Mouse (Mus musculus) left cerebral cortex, postnatal 25 days (tissue): ENCODE data around the gene Cyp26b1. TPM values are rescaled to one million over a fixed set of nuclear protein-coding genes. Genes with fewer than 3 reads are reported as not detected.

ENCODE experiments used
- DNase-seq, 2 experiments: peaks; one replicate each; pipeline ENCODE4 v3.0.0; 2022; ENCODE audit warnings: low spot score in 2 of 2, mixed read lengths in 1 of 2
- intact Hi-C: fragments of 180-260 bp; cut with DNase I; formaldehyde crosslinking; loops from one replicate; pipeline ENCODE4 v1.15.1; 2025
- total RNA-seq, 2 experiments: library from RNA; stranded (reverse); gene quantifications; 2 replicates each; pipeline ENCODE4 v1.2.3; 2021

The Cyp26b1 gene
- total RNA-seq, 2 experiments from 2014 or later: 10.1 TPM

GRCm38 (mm10) chr6:84570039-84570438, 23.7 kb downstream of the Cyp26b1 start:
- intact Hi-C loops: no loop called here

GRCm38 (mm10) chr6:84569590-84569989, 24.1 kb downstream of the Cyp26b1 start:
- no peak for DNase-seq
- intact Hi-C loops: no loop called here

More at GRCm38 (mm10) chr6:84570039-84570438, 23.7 kb downstream of the Cyp26b1 start:
- DNase-seq: no peak

- intact Hi-C loops: no loop called here
- DNase-seq: no peak
These were observed 24.8 kb downstream of the Cyp26b1 start for GRCm38 (mm10) chr6:84568880-84569279.

GRCm38 (mm10) chr6:84567696-84568095, 26.0 kb downstream of the Cyp26b1 start:
- no peak for DNase-seq

DNA sequence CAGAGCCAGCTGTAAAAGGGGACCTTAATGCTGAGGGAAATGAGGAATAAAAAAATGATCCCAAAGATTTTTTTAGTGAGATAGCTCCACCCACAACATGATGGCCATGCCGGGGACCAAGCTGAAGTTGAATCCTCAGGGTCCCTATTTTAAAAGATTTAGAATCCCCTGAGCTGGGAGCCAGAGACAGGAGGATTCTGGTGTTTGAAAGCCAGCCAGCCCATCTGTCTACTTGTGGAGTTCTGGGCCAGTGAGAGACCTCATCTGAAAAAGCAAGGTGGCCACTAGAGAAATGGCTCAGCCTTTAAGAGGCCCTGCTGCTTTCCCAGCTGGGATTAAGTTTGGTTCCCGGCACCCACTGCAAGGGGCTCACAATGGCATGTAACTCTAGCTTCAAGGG, 26.9 kb downstream of the Cyp26b1 start:
- DNase-seq: no peak
- intact Hi-C loops: no loop called here

More at GRCm38 (mm10) chr6:84567696-84568095, 26.0 kb downstream of the Cyp26b1 start:
- intact Hi-C loops: no loop called here

DNA sequence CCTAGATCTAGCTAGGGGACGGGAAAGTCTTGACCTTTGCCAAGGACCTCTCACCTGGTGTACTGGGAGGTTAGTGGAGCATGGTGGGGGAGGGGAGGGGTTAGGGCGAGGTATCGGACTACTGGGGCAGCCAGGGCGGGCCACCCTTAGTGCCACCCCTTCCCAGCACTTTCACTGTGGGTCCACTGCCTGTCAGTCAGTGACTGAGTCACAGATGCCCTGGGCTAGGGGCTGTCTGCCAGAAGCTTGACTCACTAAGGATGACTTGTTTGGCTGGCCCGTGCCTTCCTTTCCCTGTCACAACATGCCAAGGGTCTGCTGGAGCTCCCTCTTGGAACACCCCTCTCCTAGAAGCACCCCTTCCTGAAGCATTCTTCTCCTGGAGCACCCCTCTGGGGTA, 28.5 kb downstream of the Cyp26b1 start:
- DNase-seq: no peak
- intact Hi-C loops: no loop called here

DNA sequence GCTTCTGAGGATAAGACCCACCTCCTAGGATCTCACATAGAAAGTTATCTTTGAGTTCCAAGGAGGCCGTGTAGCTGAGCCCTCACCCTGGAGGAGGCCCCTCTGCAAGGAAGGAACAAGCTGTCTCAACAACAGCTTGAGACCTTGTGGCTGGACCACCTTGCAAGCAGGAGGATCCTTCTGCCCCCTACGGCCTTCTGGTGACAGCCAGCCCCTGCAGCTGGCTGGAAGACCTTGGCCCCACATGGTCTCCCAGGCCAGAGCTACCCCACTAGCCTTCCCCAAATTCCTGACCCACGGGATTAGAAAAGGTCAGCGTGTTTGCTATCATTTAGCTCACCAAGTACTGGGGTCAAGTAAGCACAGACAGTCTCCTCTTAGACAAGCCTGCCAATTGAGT, 30.8 kb downstream of the Cyp26b1 start:
- no peak for DNase-seq
- intact Hi-C loops: no loop called here

GRCm38 (mm10) chr6:84561171-84561570, 32.5 kb downstream of the Cyp26b1 start:
- intact Hi-C loops: no loop called here

DNA sequence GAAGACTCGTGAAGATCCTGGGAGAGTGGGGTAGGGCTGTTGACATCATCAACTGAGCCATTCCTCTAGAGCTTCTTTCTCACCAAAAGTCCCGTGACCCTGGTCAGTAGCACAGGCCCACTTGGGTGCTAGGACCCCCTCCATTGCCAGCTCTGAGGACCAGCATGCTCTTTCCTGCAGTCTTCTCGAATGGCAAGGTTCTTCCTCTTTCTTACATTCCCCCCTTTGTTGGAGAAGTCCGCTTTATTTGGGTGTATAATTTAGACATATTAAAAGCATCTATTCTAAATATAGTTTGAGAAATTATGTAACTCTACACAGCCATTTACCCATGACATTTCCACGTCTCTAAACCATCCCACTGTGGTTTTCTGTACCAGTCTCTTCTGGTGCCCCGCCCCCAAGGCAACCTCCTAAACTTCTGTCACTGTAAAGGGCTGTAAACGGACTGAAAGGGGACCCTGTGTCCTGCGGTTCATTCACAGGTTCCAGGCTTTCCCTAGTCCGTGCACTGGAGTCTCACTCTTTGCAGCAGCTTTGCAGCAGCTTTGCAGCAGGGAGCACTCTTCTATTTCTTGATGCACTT, 43.8 kb downstream of the Cyp26b1 start:
- intact Hi-C loops: no loop called here
- peak; percentile 3 to 12 for DNase-seq

More at GRCm38 (mm10) chr6:84561171-84561570, 32.5 kb downstream of the Cyp26b1 start:
- DNase-seq: no peak

DNA sequence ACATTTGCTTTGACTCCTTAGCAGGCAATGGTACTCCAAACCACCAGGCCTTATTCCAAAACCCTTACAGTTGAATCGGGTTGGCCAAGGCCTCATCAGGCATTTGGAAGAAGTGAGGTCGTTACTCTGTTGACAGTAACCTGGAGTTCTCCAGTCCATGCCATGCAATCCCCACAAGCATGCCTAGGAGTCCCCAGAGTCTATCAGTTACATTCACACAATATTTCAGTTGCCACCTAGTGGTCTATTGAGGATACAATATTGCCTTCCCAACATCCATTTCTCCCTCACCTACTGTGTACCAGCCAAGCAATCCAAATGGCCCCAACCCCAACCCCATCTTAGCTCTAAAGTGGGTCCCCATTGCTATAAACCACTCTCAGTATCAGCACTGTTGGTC, 48.3 kb downstream of the Cyp26b1 start:
- intact Hi-C loops: no loop called here
- DNase-seq: no peak

GRCm38 (mm10) chr6:84544359-84544758, 49.3 kb downstream of the Cyp26b1 start:
- no peak for DNase-seq
- intact Hi-C loops: no loop called here

- DNase-seq: no peak
- intact Hi-C loops: no loop called here
These were observed 50.2 kb downstream of the Cyp26b1 start for GRCm38 (mm10) chr6:84543516-84543915.

- intact Hi-C loops: no loop called here
- DNase-seq: no peak
These were observed 53.8 kb downstream of the Cyp26b1 start for GRCm38 (mm10) chr6:84539924-84540323.

- DNase-seq: no peak
- intact Hi-C loops: no loop called here
These were observed 55.0 kb downstream of the Cyp26b1 start for GRCm38 (mm10) chr6:84538681-84539080.

DNA sequence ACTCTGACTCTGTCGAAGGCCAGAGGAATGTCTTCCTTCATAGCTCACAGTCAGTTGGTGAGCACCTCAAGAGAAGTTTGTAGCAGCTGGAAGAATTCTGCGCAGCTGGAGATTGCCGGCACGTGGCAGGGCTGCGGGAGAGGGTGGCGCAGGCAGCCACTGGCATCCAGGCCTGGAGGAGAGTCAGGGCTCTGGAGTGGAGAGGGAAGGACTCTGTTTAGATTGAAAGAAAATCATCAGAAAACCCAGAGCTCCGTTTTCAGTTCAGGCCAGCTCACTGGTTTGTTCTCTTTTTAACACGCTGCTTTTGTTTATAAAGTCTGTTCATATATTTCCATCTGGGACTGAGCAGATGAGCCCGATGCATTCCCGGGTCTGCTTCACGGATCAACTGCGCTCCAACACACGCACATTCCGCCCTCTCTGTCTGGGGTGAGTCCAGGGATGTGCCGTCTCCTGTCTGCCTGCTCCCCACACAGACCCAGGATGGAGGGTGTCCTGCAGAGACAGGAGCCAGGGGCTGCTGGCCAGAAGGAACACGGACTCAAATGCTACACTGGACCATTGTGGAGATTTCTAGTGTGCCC, 56.0 kb downstream of the Cyp26b1 start:
- DNase-seq: peak in 1 of 2 experiments; percentile 9
- intact Hi-C loops: no loop called here

DNA sequence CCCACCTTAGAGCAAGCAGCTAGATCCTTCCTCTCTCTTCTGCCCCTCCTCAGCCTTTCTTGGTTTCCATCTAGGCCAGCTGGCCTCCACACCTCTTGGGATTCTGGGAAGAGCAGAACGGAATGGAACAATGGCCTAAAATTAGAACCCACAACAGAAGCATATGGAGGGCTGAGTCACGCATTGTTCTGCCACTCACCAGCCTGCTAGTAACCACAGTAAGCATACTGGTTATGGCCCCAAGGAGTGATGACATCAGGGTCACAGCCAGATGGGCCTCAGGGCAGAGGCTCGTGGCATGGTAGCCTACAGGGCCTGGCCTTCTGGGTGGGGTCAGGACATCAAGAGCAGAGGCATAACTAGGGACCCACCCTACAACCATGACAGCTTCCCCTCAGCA, 58.8 kb downstream of the Cyp26b1 start:
- DNase-seq: peak in 1 of 2 experiments; percentile 55
- intact Hi-C loops: no loop called here

DNA sequence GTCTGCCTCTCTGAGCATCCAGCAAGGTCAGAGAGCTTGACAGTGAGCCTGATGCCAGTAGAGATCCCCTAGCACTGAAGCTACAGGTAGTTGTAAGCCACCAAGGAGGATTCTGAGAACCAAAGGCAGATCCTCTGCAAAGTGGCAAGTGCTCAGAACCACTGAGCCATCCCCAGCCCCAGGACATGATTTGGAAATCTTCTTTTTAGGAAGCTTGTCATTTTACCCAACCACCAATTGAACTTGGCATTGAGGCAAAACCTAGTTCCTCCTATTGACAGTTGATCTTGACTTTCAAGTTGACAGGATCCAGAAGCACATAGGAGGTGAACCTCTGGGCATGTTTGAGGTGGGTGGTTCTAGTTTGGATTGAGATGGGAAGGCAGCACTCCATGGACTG, 63.8 kb downstream of the Cyp26b1 start:
- DNase-seq: no peak
- intact Hi-C loops: no loop called here

DNA sequence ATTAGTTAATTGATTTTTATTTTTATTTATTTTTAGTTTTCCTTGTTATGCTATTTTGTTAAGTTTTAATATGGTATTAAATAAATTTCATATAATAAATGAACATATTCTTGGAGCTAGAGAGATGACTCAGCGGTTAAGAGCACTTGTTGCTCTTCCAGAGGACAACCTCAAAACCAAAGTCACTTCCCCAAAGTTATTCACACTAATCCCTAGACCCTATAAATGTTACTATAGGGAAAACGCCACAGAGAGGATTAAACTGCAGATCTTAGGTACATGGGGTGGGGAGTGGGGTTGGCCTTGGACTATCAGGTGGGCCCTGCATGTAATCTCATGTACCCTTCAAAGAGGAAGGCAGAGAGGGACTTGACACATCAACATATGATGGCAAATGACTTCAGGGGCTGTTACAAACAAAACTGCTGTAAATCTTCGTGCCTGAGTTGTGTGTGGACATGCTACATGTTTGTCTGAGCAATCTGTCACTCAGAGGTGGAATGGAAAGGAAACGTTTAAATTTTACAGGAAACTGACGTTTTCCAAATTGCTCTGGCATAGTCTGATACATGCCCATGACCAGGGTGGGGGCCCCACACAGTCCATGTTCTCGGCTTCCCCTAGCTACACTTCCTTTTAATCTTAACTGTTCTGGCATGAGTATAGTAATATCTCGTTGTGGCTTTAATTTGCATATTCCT, 68.7 kb downstream of the Cyp26b1 start:
- intact Hi-C loops: no loop called here

More for the DNA sequence above, 68.7 kb downstream of the Cyp26b1 start:
- DNase-seq: no peak
